Mouse (Mus musculus) heart, adult 2 months (tissue): ENCODE results near the gene Lgr4.

Source experiments
- CTCF ChIP-seq: fragments of 200-600 bp; IDR thresholded peaks from 2 replicates; pipeline ENCODE4 v1.8.1; 2022; ENCODE audit warnings: antibody characterized with exemption, mild to moderate bottlenecking, moderate library complexity
- EP300 ChIP-seq: fragments of 200-500 bp; IDR thresholded peaks from 2 replicates; pipeline ENCODE4 v1.6.1; 2011; ENCODE audit warnings: low read depth, low read length, control low read depth; ENCODE audit not compliant: insufficient read depth
- POLR2A ChIP-seq: fragments of 200-500 bp; IDR thresholded peaks from 2 replicates; pipeline ENCODE4 v1.6.1; 2011; ENCODE audit warnings: mild to moderate bottlenecking, low read depth, low read length, control low read depth; ENCODE audit not compliant: insufficient read depth

DNA sequence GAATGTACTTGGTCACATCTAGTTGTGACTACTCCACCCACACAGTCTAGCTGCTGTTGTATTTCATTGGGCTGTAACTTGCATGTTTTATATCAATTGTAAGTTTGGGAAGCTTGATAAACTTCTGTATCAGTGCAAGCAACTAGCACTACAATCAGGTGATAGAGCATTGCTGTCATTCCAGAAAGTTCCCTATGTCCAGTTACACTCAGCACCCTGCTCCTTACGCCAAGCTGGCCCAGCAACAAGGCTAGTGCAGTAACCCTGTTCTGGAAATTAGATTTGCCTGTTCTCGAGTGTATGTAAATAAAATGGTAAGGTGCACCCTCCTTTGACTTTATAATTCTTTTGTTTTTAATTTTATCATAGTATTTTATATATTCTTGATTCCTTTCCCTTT is 119.8 kb downstream of the Lgr4 start:
- TF ChIP-seq CTCF (no peak), EP300 (no peak), POLR2A (no peak)
